Mouse (Mus musculus) limb, embryonic 12.5 days (tissue): Measurements from ENCODE around the gene A730009L09Rik. TPM values are rescaled to one million over a fixed set of nuclear protein-coding genes. Genes with fewer than 3 reads are reported as not detected.

ENCODE experiments used
- ATAC-seq: fragments of 200-750 bp; cut with Nextera tagmentation; 2 replicates; pipeline ENCODE4 v1.8.0; 2017; ENCODE audit warnings: low read depth, moderate TSS enrichment; ENCODE audit not compliant: insufficient number of reproducible peaks, insufficient read depth, low FRiP score, low TSS enrichment
- H3K27ac ChIP-seq: fragments of 300-500 bp; sonication (generic); 2 replicates; pipeline ENCODE4 v1.5.1; 2016; ENCODE audit warnings: mild to moderate bottlenecking, moderate library complexity
- H3K27me3 ChIP-seq: fragments of 300-500 bp; sonication (generic); 2 replicates; pipeline ENCODE4 v1.6.1; 2016; ENCODE audit warnings: mild to moderate bottlenecking, moderate library complexity
- H3K36me3 ChIP-seq: fragments of 300-500 bp; sonication (generic); 2 replicates; pipeline ENCODE4 v1.6.1; 2016; ENCODE audit warnings: mild to moderate bottlenecking, moderate library complexity
- H3K4me1 ChIP-seq: fragments of 300-500 bp; sonication (generic); replicated peaks from 2 replicates; pipeline ENCODE4 v1.6.1; 2016
- H3K4me2 ChIP-seq: fragments of 300-500 bp; sonication (generic); 2 replicates; pipeline ENCODE4 v1.6.1; 2016; ENCODE audit warnings: mild to moderate bottlenecking, moderate library complexity
- H3K4me3 ChIP-seq: fragments of 300-500 bp; sonication (generic); replicated peaks from 2 replicates; pipeline ENCODE4 v1.5.1; 2016; ENCODE audit warnings: mild to moderate bottlenecking
- H3K9ac ChIP-seq: fragments of 300-500 bp; sonication (generic); replicated peaks from 2 replicates; pipeline ENCODE4 v1.6.1; 2016; ENCODE audit warnings: mild to moderate bottlenecking, moderate library complexity
- H3K9me3 ChIP-seq: fragments of 300-500 bp; sonication (generic); 2 replicates; pipeline ENCODE4 v1.6.1; 2016; ENCODE audit warnings: mild to moderate bottlenecking, moderate library complexity
- WGBS: fragments of 180-500 bp; shearing (Covaris S2); methylation state at CpG from one replicate; pipeline ENCODE4 v1.1.7; 2016; 5-methylcytosine and 5-hydroxymethylcytosine counted together
- polyA plus RNA-seq: library from polyadenylated mRNA; unstranded; fragments of >200 nt; fragmentation: Nextera tagmentation; extraction: Ambion mirVana; gene quantifications from 2 replicates; pipeline ENCODE4 v1.2.1, GENCODE M21; 2016

The A730009L09Rik gene
- not detected in 2 replicates for polyA plus RNA-seq

DNA sequence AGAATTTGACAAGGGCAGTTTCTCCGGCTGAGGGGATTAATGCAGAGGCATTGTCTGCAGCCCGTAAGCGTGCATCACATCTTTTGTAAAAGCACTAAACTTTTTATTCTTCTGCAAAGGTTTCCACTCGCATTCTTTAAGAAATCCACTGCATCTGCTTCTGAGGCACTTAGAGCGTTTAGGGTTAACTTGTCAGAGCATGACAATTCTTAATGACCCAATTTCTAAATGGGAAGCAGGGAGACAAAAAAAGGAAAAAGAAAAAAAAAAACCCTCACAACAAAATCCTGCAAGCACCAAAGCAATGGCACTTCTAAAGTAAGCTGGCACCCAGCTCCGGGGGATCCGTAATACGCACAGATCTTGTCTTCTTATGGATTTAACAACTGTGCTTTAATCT is at the start of gene A730009L09Rik:
Gene A730009L09Rik (plus strand): TSS at position 301 of the 400 bp plus-strand sequence.
- Histone ChIP-seq H3K27ac (no peak within 1 kb of the TSS), H3K27me3 (no peaks in the 10 kb centered on the region), H3K4me3 (no peak within 1 kb of the TSS), H3K9ac (no peak within 1 kb of the TSS), H3K36me3 (no peaks in the 10 kb centered on the region), H3K9me3 (peaks cover 5% of the 10 kb centered on the region; the same call in 1 of the 2 replicates), H3K4me1 (no peaks in the 10 kb centered on the region), H3K4me2 (no peak within 1 kb of the TSS)
- WGBS, result 85% methylated on average over 8 of the region's 8 CpGs
- no peak for ATAC-seq

DNA sequence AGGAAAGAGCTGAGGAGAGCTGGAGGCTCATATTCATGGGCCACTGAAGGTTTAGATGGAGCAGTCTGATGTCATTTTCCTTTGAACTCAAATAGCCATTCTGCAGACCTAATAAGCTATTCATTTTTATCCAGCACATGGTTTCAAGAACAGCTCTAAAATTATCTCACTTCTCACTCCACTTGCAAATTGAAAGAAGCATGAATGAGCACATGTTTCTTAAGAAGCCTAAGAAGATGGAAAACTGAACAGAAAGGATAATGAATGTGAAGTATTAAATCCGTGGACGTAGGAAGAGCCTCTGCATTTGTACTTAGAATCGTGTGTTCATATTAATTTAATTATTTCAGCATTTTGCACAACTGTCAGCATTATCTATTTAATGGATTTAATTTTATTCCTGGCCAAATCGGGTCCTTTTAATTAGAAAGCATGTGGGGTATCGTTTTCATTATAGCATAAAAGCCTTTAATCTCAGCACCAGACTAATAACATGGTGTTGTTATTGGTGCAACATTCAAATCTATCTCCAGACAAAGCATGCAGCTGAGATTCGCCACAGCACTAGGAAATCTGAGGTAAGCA is 49.2 kb upstream of the A730009L09Rik start:
- Histone ChIP-seq H3K4me2 (no peak overlapping the region), H3K9me3 (no peaks in the 10 kb centered on the region), H3K9ac (no peak overlapping the region), H3K4me3 (no peak overlapping the region), H3K27ac (no peak overlapping the region), H3K4me1 (no peaks in the 10 kb centered on the region), H3K36me3 (no peaks in the 10 kb centered on the region), H3K27me3 (no peaks in the 10 kb centered on the region)
- no peak for ATAC-seq
- 71% methylated on average over 6 of the region's 6 CpGs for WGBS

DNA sequence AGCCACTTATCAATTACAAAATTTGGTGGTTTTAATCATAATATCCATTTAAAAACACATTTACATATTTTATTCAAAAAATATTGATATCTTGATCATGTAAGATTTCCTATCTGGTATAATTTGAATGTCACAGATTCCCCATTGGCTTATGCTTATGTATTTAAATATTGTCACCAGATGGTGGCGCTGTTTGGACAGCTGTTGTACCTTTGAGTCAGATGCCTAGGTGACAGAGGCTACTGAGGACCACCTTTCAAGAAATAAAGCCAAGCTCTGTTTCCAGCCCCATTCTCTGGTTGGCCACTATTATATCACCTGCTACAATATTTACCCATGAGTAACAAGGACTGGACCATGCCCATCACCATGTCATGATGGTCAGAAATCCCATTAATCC is 46.0 kb upstream of the A730009L09Rik start:
- ATAC-seq, result no peak
- Histone ChIP-seq H3K9me3 (no peaks in the 10 kb centered on the region), H3K4me2 (no peak overlapping the region), H3K4me1 (no peaks in the 10 kb centered on the region), H3K27ac (no peak overlapping the region), H3K9ac (no peak overlapping the region), H3K4me3 (no peak overlapping the region), H3K36me3 (no peaks in the 10 kb centered on the region), H3K27me3 (no peaks in the 10 kb centered on the region)
- 23% methylated on average over 1 of the region's 1 CpGs for WGBS

DNA sequence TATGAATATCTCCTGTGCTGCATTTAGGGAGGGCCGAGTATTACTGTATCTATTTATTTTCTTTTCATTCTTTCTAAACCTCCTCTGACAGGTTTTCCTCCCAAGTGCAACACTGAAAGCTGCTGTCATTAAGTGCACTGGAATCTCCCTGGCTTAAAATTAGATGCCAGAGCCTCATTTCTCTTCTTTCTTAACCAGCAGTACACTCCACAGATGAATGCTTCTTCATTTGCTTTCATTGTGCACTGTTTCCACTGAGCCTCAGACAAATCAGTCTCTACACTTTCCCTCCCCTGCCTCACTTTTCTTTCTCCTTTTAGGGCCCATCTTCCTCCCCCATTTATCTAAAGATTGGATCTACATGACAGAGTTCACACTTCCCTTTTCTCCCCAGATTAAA is 44.9 kb upstream of the A730009L09Rik start:
- H3K4me1 ChIP-seq, result no peaks in the 10 kb centered on the region
- no peak overlapping the region for H3K9ac ChIP-seq
- 86% methylated on average over 1 of the region's 1 CpGs for WGBS
- H3K27me3 ChIP-seq, result no peaks in the 10 kb centered on the region
- H3K9me3 ChIP-seq, result no peaks in the 10 kb centered on the region
- no peak for ATAC-seq
- no peaks in the 10 kb centered on the region for H3K36me3 ChIP-seq
- no peak overlapping the region for H3K4me3 ChIP-seq
- no peak overlapping the region for H3K4me2 ChIP-seq
- H3K27ac ChIP-seq, result no peak overlapping the region

DNA sequence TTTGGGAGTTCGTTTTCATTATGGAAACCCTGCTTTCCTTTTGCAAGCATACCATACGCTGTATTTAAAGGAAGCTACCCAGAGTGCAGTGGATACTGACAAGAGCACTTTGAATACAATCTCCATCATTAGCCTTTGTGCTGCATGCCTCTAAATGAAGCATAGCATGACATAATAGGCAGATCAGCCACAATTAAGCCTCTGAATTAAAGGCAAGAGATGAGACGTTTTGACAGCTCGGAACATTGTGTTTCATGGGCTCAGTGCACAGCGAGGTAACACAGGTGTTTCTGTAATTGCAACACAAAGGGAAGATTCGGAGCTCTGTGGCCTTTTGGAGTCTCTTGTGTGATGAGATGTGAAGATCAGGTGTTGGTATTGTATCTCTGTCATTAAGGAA is 41.5 kb upstream of the A730009L09Rik start:
- WGBS, result 87% methylated on average over 6 of the region's 6 CpGs
- Histone ChIP-seq H3K4me2 (no peak overlapping the region), H3K27me3 (no peaks in the 10 kb centered on the region), H3K27ac (no peak overlapping the region), H3K9ac (no peak overlapping the region), H3K4me3 (no peak overlapping the region), H3K9me3 (no peaks in the 10 kb centered on the region), H3K4me1 (no peaks in the 10 kb centered on the region), H3K36me3 (no peaks in the 10 kb centered on the region)
- ATAC-seq, result no peak

DNA sequence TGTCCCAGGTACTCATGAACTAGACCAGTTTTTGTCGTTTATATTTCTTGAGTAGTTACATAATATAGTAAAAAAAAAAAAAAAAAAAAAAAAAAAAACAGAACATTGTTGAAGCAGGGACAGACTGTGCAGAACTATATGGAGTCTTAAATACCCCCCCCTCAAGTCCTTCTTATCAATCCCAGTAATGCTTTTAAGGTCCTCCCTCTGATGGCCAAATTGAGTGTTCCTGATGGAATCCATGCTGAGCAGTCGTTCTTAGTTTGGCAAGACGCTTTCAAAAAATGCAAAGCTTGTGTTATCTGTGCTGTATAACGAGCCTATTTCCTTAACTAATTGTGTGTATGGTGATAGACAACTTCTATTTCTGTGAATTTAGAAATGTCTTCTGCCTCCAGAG is 40.2 kb upstream of the A730009L09Rik start:
- Histone ChIP-seq H3K27ac (no peak overlapping the region), H3K4me2 (no peak overlapping the region), H3K36me3 (no peaks in the 10 kb centered on the region), H3K27me3 (no peaks in the 10 kb centered on the region), H3K4me3 (no peak overlapping the region), H3K9me3 (no peaks in the 10 kb centered on the region), H3K4me1 (no peaks in the 10 kb centered on the region), H3K9ac (no peak overlapping the region)
- WGBS, result 69% methylated on average over 4 of the region's 4 CpGs
- no peak for ATAC-seq

DNA sequence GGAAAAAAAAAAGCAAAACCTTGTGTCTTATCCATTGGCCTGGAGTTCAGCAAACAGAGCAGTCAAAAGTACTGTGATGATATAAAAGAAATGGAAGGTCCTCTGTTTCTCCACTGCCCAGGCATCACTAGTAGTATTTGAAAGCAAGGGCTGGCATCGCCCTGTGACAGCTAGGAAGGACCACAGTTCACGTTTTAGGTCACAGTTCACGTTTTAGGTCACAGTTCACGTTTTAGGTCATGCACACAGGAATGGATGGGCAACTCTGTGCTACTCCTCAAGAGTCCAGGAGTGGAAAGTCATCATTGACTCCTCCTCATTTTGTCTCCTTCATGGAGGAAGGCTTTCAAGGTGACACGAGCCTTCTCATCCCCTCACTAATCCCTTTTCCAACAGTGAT is 38.0 kb upstream of the A730009L09Rik start:
- Histone ChIP-seq H3K27ac (no peak overlapping the region), H3K4me3 (no peak overlapping the region), H3K4me2 (no peak overlapping the region), H3K9me3 (no peaks in the 10 kb centered on the region), H3K9ac (no peak overlapping the region), H3K27me3 (no peaks in the 10 kb centered on the region), H3K4me1 (no peaks in the 10 kb centered on the region), H3K36me3 (no peaks in the 10 kb centered on the region)
- ATAC-seq, result no peak
- WGBS, result 83% methylated on average over 5 of the region's 5 CpGs

DNA sequence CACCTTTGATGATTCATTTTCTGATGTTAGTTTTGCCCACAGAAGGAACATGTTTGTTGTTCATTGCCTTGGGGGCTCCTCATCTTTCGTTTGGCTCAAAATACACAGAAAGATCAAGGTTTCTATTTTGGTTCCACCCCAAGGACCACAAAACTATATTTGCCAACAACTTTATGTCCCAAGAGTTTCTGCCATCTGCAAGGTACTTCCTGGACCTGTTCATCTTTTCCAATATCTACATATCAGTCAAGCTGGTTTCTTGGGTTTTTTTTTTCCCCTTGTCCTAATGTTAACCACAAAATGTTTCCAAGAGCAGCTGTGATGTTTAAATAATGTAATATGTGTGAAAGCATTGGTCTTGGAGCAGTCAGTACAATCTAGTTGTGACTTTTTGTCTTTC is 37.4 kb upstream of the A730009L09Rik start:
- H3K9ac ChIP-seq, result no peak overlapping the region

DNA sequence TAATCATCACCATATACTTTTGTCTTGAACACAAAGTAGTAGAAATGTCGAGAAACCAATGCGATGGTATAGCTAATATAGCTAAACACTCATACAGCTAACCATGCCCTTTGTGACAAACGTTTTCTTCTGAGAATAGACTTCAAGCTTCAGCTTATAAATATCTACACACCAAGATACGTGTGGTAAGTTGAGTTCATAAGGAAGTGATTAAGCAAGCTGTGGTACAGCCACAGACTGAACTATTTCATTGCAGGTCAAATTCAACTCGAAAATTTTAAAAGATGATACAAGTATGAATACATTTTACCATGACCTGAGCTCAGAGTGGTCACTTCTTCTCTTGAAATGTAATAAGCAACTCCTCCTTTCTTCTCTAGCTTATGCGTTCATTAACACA is 37.0 kb upstream of the A730009L09Rik start:
- WGBS, result 74% methylated on average over 6 of the region's 6 CpGs
- H3K27ac ChIP-seq, result no peak overlapping the region
- H3K27me3 ChIP-seq, result no peaks in the 10 kb centered on the region
- H3K4me2 ChIP-seq, result no peak overlapping the region
- H3K36me3 ChIP-seq, result no peaks in the 10 kb centered on the region
- no peak for ATAC-seq
- no peak overlapping the region for H3K9ac ChIP-seq
- H3K9me3 ChIP-seq, result no peaks in the 10 kb centered on the region
- H3K4me1 ChIP-seq, result no peaks in the 10 kb centered on the region
- H3K4me3 ChIP-seq, result no peak overlapping the region

More for the DNA sequence above, 37.4 kb upstream of the A730009L09Rik start:
- Histone ChIP-seq H3K4me3 (no peak overlapping the region), H3K9me3 (no peaks in the 10 kb centered on the region), H3K27ac (no peak overlapping the region), H3K27me3 (no peaks in the 10 kb centered on the region), H3K4me2 (no peak overlapping the region), H3K36me3 (no peaks in the 10 kb centered on the region), H3K4me1 (no peaks in the 10 kb centered on the region)
- ATAC-seq, result no peak
- 71% methylated on average over 1 of the region's 1 CpGs for WGBS

DNA sequence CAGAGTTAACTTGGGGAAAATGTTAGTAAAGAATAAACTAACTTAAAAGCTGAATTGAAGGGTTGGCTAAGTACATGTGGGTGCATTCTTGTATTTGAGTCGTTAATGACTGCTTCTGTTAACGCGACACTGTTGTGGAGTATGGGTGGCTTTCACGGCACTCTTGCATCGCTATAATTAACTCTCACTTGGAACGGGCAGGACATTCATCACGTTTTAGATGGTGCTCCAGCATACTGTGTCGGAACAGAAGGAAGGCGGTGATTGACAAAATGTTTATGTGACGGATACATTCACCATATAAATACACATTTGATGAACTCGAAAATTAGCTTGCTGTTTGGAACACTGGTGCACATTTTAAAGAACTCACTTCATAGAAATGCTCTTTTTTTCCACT is 29.0 kb upstream of the A730009L09Rik start:
- H3K27me3 ChIP-seq, result no peaks in the 10 kb centered on the region
- WGBS, result 65% methylated on average over 11 of the region's 11 CpGs
- H3K4me1 ChIP-seq, result no peaks in the 10 kb centered on the region
- H3K4me3 ChIP-seq, result no peak overlapping the region
- H3K9ac ChIP-seq, result no peak overlapping the region
- no peak for ATAC-seq
- no peaks in the 10 kb centered on the region for H3K9me3 ChIP-seq
- no peak overlapping the region for H3K4me2 ChIP-seq
- H3K36me3 ChIP-seq, result no peaks in the 10 kb centered on the region
- H3K27ac ChIP-seq, result no peak overlapping the region

DNA sequence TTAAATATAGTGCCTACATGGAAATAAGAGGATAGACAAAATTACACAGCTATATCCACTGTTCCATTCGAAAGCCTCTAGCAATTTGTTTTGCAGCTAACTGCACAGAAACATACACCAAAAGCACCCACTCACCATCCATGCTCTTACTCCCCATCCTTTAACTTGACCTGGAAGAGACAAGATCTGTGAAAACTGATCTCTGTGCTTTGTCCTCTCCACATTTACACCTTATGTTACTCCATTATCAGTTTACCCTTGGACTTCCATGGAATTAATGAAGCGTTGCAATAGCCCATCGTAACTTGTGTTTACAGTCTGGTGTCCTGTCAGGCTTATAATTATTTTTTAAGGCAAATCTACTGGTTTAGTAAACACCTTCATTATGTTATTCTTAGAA is 20.1 kb upstream of the A730009L09Rik start:
- 82% methylated on average over 3 of the region's 3 CpGs for WGBS
- H3K27me3 ChIP-seq, result no peaks in the 10 kb centered on the region
- no peak overlapping the region for H3K4me3 ChIP-seq
- H3K9ac ChIP-seq, result no peak overlapping the region
- ATAC-seq, result no peak
- no peaks in the 10 kb centered on the region for H3K36me3 ChIP-seq
- H3K27ac ChIP-seq, result no peak overlapping the region
- H3K4me2 ChIP-seq, result no peak overlapping the region
- no peaks in the 10 kb centered on the region for H3K9me3 ChIP-seq
- H3K4me1 ChIP-seq, result no peaks in the 10 kb centered on the region

DNA sequence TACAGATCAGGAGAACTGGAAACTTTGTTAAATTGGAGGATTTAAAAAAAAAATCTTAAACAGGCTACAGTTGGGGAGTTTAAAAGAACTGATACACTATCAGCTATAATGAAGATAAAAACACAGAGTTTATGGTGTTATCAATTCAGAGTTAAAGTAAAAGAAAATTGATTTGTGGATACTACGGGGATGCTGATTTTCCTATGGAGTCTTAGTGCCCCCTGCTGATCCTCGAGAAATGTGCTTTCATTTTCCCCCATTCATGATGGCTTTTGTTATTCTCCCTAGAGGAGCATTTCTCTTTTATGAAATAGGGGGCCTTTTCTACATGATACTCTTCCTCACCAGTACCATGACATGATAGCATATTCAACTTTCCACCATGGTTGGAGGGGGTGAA is 19.5 kb upstream of the A730009L09Rik start:
- Histone ChIP-seq H3K36me3 (no peaks in the 10 kb centered on the region), H3K9ac (no peak overlapping the region), H3K9me3 (no peaks in the 10 kb centered on the region), H3K4me2 (no peak overlapping the region), H3K27me3 (no peaks in the 10 kb centered on the region), H3K4me1 (no peaks in the 10 kb centered on the region), H3K27ac (no peak overlapping the region), H3K4me3 (no peak overlapping the region)
- no peak for ATAC-seq
- WGBS, result 49% methylated on average over 2 of the region's 2 CpGs
